Mouse (Mus musculus) MEL (cell line): ENCODE measurements around the gene Hbb-bs.

Source experiments
- BHLHE40 ChIP-seq: IDR thresholded peaks from 2 replicates; pipeline ENCODE4 v1.6.1; 2012; ENCODE audit warnings: low read depth, mild to moderate bottlenecking, inconsistent platforms, low read length, improper control_type of control experiment, borderline replicate concordance
- CTCF ChIP-seq, 3 experiments: IDR thresholded peaks in 2 of 3; conservative IDR thresholded peaks in 1 of 3; 2 replicates each; pipeline ENCODE4 v1.5.1; 2011 to 2012; ENCODE audit warnings: low read length in 3 of 3, low read depth in 2 of 3, mild to moderate bottlenecking in 2 of 3, improper control_type of control experiment in 1 of 3, inconsistent platforms in 1 of 3, mixed read lengths in 1 of 3, moderate library complexity in 1 of 3; ENCODE audit not compliant: control insufficient read depth in 1 of 3, insufficient read depth in 1 of 3, poor library complexity in 1 of 3, severe bottlenecking in 1 of 3
- EP300 ChIP-seq, 2 experiments: IDR thresholded peaks; 2 replicates each; pipeline ENCODE4 v1.6.1; 2011; ENCODE audit warnings: improper control_type of control experiment in 2 of 2, low read length in 2 of 2, low read depth in 1 of 2, mild to moderate bottlenecking in 1 of 2
- GATA1 ChIP-seq: IDR thresholded peaks from 2 replicates; pipeline ENCODE4 v1.6.1; 2011; ENCODE audit warnings: low read depth, low read length, improper control_type of control experiment
- HCFC1 ChIP-seq: IDR thresholded peaks from 2 replicates; pipeline ENCODE4 v1.6.1; 2012; ENCODE audit warnings: low read depth, mild to moderate bottlenecking, inconsistent platforms, low read length, improper control_type of control experiment, moderate library complexity
- MAFK ChIP-seq: IDR thresholded peaks from 2 replicates; pipeline ENCODE4 v1.6.1; 2011; ENCODE audit warnings: low read depth, mild to moderate bottlenecking, low read length, improper control_type of control experiment, borderline replicate concordance
- MAZ ChIP-seq: IDR thresholded peaks from 2 replicates; pipeline ENCODE4 v1.6.1; 2012; ENCODE audit warnings: low read depth, mild to moderate bottlenecking, inconsistent platforms, low read length, improper control_type of control experiment
- NELFE ChIP-seq: IDR thresholded peaks from 2 replicates; pipeline ENCODE4 v1.6.1; 2011; ENCODE audit warnings: low read depth, low read length, improper control_type of control experiment
- POLR2A ChIP-seq, 2 experiments: IDR thresholded peaks; 2 replicates each; pipeline ENCODE4 v1.6.1; 2011 to 2012; ENCODE audit warnings: low read length in 2 of 2, mild to moderate bottlenecking in 2 of 2, control low read depth in 1 of 2, improper control_type of control experiment in 1 of 2, low read depth in 1 of 2, moderate library complexity in 1 of 2; ENCODE audit not compliant: control insufficient read depth in 1 of 2, insufficient read depth in 1 of 2, poor library complexity in 1 of 2
- POLR2AphosphoS2 ChIP-seq: IDR thresholded peaks from 2 replicates; pipeline ENCODE4 v1.6.1; 2011; ENCODE audit warnings: low read length, improper control_type of control experiment
- RCOR1 ChIP-seq: IDR thresholded peaks from 2 replicates; pipeline ENCODE4 v1.6.1; 2012; ENCODE audit warnings: low read depth, mild to moderate bottlenecking, inconsistent platforms, low read length, improper control_type of control experiment
- SMC3 ChIP-seq: IDR thresholded peaks from 2 replicates; pipeline ENCODE4 v1.6.1; 2011; ENCODE audit warnings: low read depth, low read length, improper control_type of control experiment
- TCF12 ChIP-seq: IDR thresholded peaks from 2 replicates; pipeline ENCODE4 v1.6.1; 2014; ENCODE audit warnings: low read depth, mild to moderate bottlenecking, inconsistent platforms, low read length, improper control_type of control experiment, moderate library complexity
- UBTF ChIP-seq: IDR thresholded peaks from 2 replicates; pipeline ENCODE4 v1.6.1; 2012; ENCODE audit warnings: low read depth, mild to moderate bottlenecking, inconsistent platforms, low read length, improper control_type of control experiment, moderate library complexity, borderline replicate concordance; ENCODE audit not compliant: insufficient read depth

DNA sequence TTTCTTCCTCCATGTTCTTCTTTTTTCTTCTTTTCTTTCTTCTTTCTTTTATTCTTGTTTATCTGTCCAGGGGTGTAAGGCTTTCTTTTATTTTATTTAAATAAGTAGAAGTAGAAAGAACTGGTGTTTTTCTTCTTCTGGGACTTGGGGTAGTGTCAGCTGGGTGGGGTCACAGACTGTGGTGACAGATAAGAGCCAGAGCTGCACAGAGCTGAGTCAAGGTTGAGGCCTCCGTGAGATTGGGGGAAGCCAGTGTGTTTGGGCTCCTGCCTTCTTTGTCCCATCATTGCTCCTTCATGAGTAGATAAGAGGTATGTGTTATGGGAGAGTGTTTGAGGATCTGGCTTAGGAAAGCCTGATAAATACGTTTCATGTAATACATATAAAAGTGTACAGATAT is 31.2 kb upstream of the Hbb-bs start:
- no peak for TF ChIP-seq CTCF (IDR thresholded peaks at IDR 0.05 in 2 of 3, conservative IDR thresholded peaks at IDR 0.05 in 1 of 3; ENCODE audit: control insufficient read depth in 1 of 3, insufficient read depth in 1 of 3, low read depth in 2 of 3, low read length in 3 of 3, poor library complexity in 1 of 3, severe bottlenecking in 1 of 3)
- TF ChIP-seq HCFC1 = 0 out of 2 replicates have a peak, but pooled peaks have one; percentile 26
- no peak for TF ChIP-seq UBTF
- TF ChIP-seq TCF12 = peak; percentile 89
- no peak for TF ChIP-seq NELFE
- peak; percentile 93 for TF ChIP-seq GATA1
- TF ChIP-seq SMC3 = no peak
- peak; percentile 81 for TF ChIP-seq RCOR1
- no peak; the same call in 1 of the 2 replicates for TF ChIP-seq MAFK
- 0 out of 2 replicates have a peak, but pooled peaks have one; percentile 17 for TF ChIP-seq BHLHE40
- no peak for TF ChIP-seq POLR2AphosphoS2
- TF ChIP-seq EP300 (IDR thresholded peaks at IDR 0.05; ENCODE audit: low read depth in 1 of 2, low read length in 2 of 2) = peak; percentile 86 to 90
- TF ChIP-seq POLR2A (IDR thresholded peaks at IDR 0.05; ENCODE audit: control insufficient read depth in 1 of 2, insufficient read depth in 1 of 2, low read depth in 1 of 2, low read length in 2 of 2, poor library complexity in 1 of 2) = no peak
- TF ChIP-seq MAZ = peak; percentile 60; the same call in 1 of the 2 replicates
